Mouse (Mus musculus) liver, adult 2 months (tissue): Measurements from ENCODE around the gene Prim2. TPM values are rescaled to one million over a fixed set of nuclear protein-coding genes. Genes with fewer than 3 reads are reported as not detected.

Experiments
- DNase-seq: peaks from one replicate; pipeline ENCODE4 v3.0.0-alpha.2; 2011; ENCODE audit warnings: low read depth, low spot score; ENCODE audit errors: extremely low read depth
- H3K27ac ChIP-seq: fragments of 200-500 bp; replicated peaks from 2 replicates; pipeline ENCODE4 v1.5.1; 2012; ENCODE audit warnings: low read depth, mild to moderate bottlenecking, control low read depth, inconsistent platforms, low read length; ENCODE audit not compliant: insufficient read depth
- H3K27me3 ChIP-seq: fragments of 200-500 bp; 2 replicates; pipeline ENCODE4 v1.6.1; 2012; ENCODE audit warnings: mild to moderate bottlenecking, moderate library complexity, low read length, inconsistent platforms; ENCODE audit not compliant: control insufficient read depth, insufficient read depth
- H3K36me3 ChIP-seq: fragments of 200-500 bp; 2 replicates; pipeline ENCODE4 v1.6.1; 2012; ENCODE audit warnings: low read length, inconsistent platforms; ENCODE audit not compliant: control insufficient read depth, insufficient read depth
- H3K4me1 ChIP-seq: fragments of 200-500 bp; 2 replicates; pipeline ENCODE4 v1.6.1; 2011; ENCODE audit warnings: low read length; ENCODE audit not compliant: control insufficient read depth, insufficient read depth
- H3K4me3 ChIP-seq: fragments of 200-500 bp; 2 replicates; pipeline ENCODE4 v1.5.1; 2011; ENCODE audit warnings: low read depth, mild to moderate bottlenecking, control low read depth, low read length, moderate library complexity; ENCODE audit not compliant: insufficient read depth
- H3K79me2 ChIP-seq: fragments of 200-500 bp; 2 replicates; pipeline ENCODE4 v1.6.1; 2012; ENCODE audit warnings: inconsistent platforms, mild to moderate bottlenecking, low read length, moderate library complexity; ENCODE audit not compliant: control insufficient read depth, insufficient read depth
- H3K9ac ChIP-seq: fragments of 200-500 bp; 2 replicates; pipeline ENCODE4 v1.6.1; 2012; ENCODE audit warnings: low read depth, mild to moderate bottlenecking, control low read depth, inconsistent platforms, low read length
- CTCF ChIP-seq: fragments of 200-500 bp; IDR thresholded peaks from 2 replicates; pipeline ENCODE4 v1.5.1; 2011; ENCODE audit warnings: low read depth, low read length, control low read depth
- POLR2A ChIP-seq: fragments of 200-500 bp; IDR thresholded peaks from 2 replicates; pipeline ENCODE4 v1.6.1; 2011; ENCODE audit warnings: low read length, control low read depth; ENCODE audit not compliant: insufficient read depth; ENCODE audit errors: extremely low read depth
- WGBS: fragments of 180-500 bp; shearing (Covaris S2); methylation state at CpG from one replicate; pipeline ENCODE4 v1.1.7; 2018; 5-methylcytosine and 5-hydroxymethylcytosine counted together
- polyA plus RNA-seq: library from polyadenylated mRNA; depleted of rRNA; stranded (reverse); fragments of >200 nt; gene quantifications from 2 replicates; pipeline ENCODE4 v1.2.3, GENCODE M21; 2012
- total RNA-seq: library from RNA; depleted of rRNA; stranded (reverse); fragments of >200 nt; gene quantifications from 2 replicates; pipeline ENCODE4 v1.2.3, GENCODE M21; 2014

The Prim2 gene
- total and polyA plus RNA-seq, 2 experiments: 1.2 to 5.1 TPM

- peaks cover 2% of the 10 kb centered on the region; the same call in 1 of the 2 replicates for H3K27me3 ChIP-seq
- no peak overlapping the region for H3K27ac ChIP-seq
- no peaks in the 10 kb centered on the region for H3K4me1 ChIP-seq
- H3K36me3 ChIP-seq: no peaks in the 10 kb centered on the region
- 77% methylated on average over 2 of the region's 2 CpGs for WGBS
- no peak overlapping the region for H3K4me3 ChIP-seq
- no peak overlapping the region for H3K9ac ChIP-seq
- no peaks in the 10 kb centered on the region for H3K79me2 ChIP-seq
- DNase-seq: no peak
- TF ChIP-seq CTCF: no peak
- TF ChIP-seq POLR2A: no peak
These were observed 26.4 kb upstream of the Prim2 start for GRCm38 (mm10) chr1:33696016-33696415.

GRCm38 (mm10) chr1:33693893-33694292, 24.3 kb upstream of the Prim2 start:
- no peak for TF ChIP-seq CTCF
- no peak for TF ChIP-seq POLR2A
- WGBS: 83% methylated on average over 3 of the region's 3 CpGs
- Histone ChIP-seq H3K36me3 (no peaks in the 10 kb centered on the region), H3K27ac (no peak overlapping the region), H3K27me3 (peaks cover 2% of the 10 kb centered on the region; the same call in 1 of the 2 replicates), H3K4me1 (no peaks in the 10 kb centered on the region), H3K79me2 (no peaks in the 10 kb centered on the region), H3K4me3 (no peak overlapping the region), H3K9ac (no peak overlapping the region)
- DNase-seq: no peak

- H3K27ac ChIP-seq: no peak overlapping the region
- TF ChIP-seq CTCF (no peak), POLR2A (no peak)
- WGBS: 39% methylated on average over 4 of the region's 4 CpGs
- H3K9ac ChIP-seq: no peak overlapping the region
- H3K79me2 ChIP-seq: no peaks in the 10 kb centered on the region
- H3K27me3 ChIP-seq: no peaks in the 10 kb centered on the region
- no peak overlapping the region for H3K4me3 ChIP-seq
- no peaks in the 10 kb centered on the region for H3K36me3 ChIP-seq
- H3K4me1 ChIP-seq: no peaks in the 10 kb centered on the region
- DNase-seq: no peak
These were observed 20.5 kb upstream of the Prim2 start for GRCm38 (mm10) chr1:33690087-33690448.

DNA sequence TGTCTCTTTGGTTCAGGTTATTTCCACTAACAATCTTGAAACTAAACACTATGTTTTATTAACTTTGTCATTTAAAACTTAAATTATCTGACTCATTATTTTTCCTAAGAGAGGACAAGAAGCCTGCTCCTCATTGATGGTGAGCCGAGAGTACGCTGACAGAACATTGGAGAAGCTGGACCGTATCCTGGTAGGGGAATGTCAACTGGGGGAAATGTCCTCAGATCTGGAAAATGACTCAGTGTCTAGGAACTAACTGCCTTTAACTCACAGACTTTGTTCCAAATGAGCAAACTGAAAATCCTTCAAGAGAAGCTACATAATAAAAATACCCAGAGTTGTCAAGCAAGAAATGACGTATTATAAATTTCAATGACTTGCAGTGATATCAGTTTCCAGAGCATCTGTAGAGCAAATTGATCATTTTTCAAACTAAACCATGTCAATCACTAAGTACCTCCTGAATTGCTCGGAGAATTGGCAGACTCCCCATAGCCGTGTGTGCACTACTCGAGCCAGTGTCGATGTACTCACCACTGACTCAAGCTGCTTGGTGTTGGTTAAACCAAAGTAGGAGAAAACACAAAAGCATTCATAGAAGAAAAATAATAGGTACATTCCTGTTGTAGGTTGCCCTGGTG, 20.0 kb upstream of the Prim2 start:
- H3K9ac ChIP-seq: no peak overlapping the region
- TF ChIP-seq CTCF (no peak), POLR2A (no peak)
- no peaks in the 10 kb centered on the region for H3K4me1 ChIP-seq
- no peak for DNase-seq
- no peak overlapping the region for H3K4me3 ChIP-seq
- no peaks in the 10 kb centered on the region for H3K36me3 ChIP-seq
- H3K79me2 ChIP-seq: no peaks in the 10 kb centered on the region
- H3K27ac ChIP-seq: no peak overlapping the region
- no peaks in the 10 kb centered on the region for H3K27me3 ChIP-seq
- 80% methylated on average over 8 of the region's 8 CpGs for WGBS

DNA sequence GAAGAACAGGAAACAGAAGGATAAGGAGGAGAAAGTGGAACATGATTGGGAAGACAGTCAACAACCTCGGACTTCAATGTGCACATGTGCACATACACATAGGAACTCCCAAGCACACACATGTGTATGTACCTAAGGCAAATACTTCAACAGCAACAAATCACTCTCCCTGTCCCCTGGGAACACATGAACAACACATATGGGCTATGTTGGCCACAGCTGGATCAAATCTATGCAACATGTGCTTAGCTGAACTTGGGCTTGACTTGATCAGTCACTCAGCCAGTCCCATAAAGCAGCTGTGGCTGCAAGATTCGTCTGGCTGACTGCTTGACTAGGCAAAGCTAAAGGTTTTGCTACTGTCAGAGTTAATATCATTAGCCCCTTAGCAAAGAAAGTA, 19.2 kb upstream of the Prim2 start:
- WGBS: 55% methylated on average over 2 of the region's 2 CpGs
- Histone ChIP-seq H3K27ac (no peak overlapping the region), H3K27me3 (no peaks in the 10 kb centered on the region), H3K9ac (no peak overlapping the region), H3K4me3 (no peak overlapping the region), H3K79me2 (no peaks in the 10 kb centered on the region), H3K4me1 (no peaks in the 10 kb centered on the region), H3K36me3 (no peaks in the 10 kb centered on the region)
- DNase-seq: no peak
- TF ChIP-seq CTCF: no peak
- TF ChIP-seq POLR2A: no peak

GRCm38 (mm10) chr1:33684459-33684858, 14.9 kb upstream of the Prim2 start:
- no peaks in the 10 kb centered on the region for H3K79me2 ChIP-seq
- no peak overlapping the region for H3K9ac ChIP-seq
- TF ChIP-seq CTCF: peak; percentile 58
- no peak for TF ChIP-seq POLR2A
- no peaks in the 10 kb centered on the region for H3K4me1 ChIP-seq
- no peaks in the 10 kb centered on the region for H3K27me3 ChIP-seq
- no peak overlapping the region for H3K27ac ChIP-seq
- peak; percentile 49 for DNase-seq
- H3K36me3 ChIP-seq: no peaks in the 10 kb centered on the region
- no peak overlapping the region for H3K4me3 ChIP-seq
- WGBS: 45% methylated on average over 8 of the region's 8 CpGs
